Mouse (Mus musculus) forebrain, postnatal 0 days (tissue): ENCODE measurements around the gene Mdga1. TPM values are rescaled to one million over a fixed set of nuclear protein-coding genes. Genes with fewer than 3 reads are reported as not detected.

Source experiments
- ATAC-seq: fragments of 200-750 bp; cut with Nextera tagmentation; 2 replicates; pipeline ENCODE4 v1.8.0; 2017; ENCODE audit warnings: mild to moderate bottlenecking, moderate library complexity
- DNase-seq: peaks from one replicate; pipeline ENCODE4 v3.0.0-alpha.2; 2015
- H3K27ac ChIP-seq: fragments of 300-500 bp; sonication (generic); 2 replicates; pipeline ENCODE4 v1.5.1; 2014; ENCODE audit warnings: low read depth, mild to moderate bottlenecking, antibody characterized with exemption, low read length, moderate library complexity, mixed read lengths
- H3K27me3 ChIP-seq: fragments of 300-500 bp; sonication (generic); 2 replicates; pipeline ENCODE4 v1.6.1; 2014; ENCODE audit warnings: mild to moderate bottlenecking, low read length, mixed read lengths; ENCODE audit not compliant: insufficient read depth
- H3K36me3 ChIP-seq: fragments of 300-500 bp; sonication (generic); 2 replicates; pipeline ENCODE4 v1.6.1; 2014; ENCODE audit warnings: mild to moderate bottlenecking, moderate library complexity; ENCODE audit not compliant: insufficient read depth
- H3K4me1 ChIP-seq: fragments of 300-500 bp; sonication (generic); 2 replicates; pipeline ENCODE4 v1.6.1; 2014; ENCODE audit warnings: antibody characterized with exemption; ENCODE audit not compliant: insufficient read depth
- H3K4me2 ChIP-seq: fragments of 300-500 bp; sonication (generic); 2 replicates; pipeline ENCODE4 v1.6.1; 2014; ENCODE audit warnings: low read depth, mild to moderate bottlenecking, moderate library complexity
- H3K4me3 ChIP-seq: fragments of 300-500 bp; sonication (generic); 2 replicates; pipeline ENCODE4 v1.5.1; 2014; ENCODE audit warnings: low read depth, low read length, mixed read lengths
- H3K9ac ChIP-seq: fragments of 300-500 bp; sonication (generic); 2 replicates; pipeline ENCODE4 v1.6.1; 2014; ENCODE audit warnings: mild to moderate bottlenecking
- H3K9me3 ChIP-seq: fragments of 300-500 bp; sonication (generic); 2 replicates; pipeline ENCODE4 v1.6.1; 2016; ENCODE audit warnings: low read length
- CTCF ChIP-seq: sonication (generic); IDR thresholded peaks from 2 replicates; pipeline ENCODE4 v1.5.1; 2016; ENCODE audit warnings: antibody characterized with exemption, control low read depth, low read depth
- WGBS: fragments of 180-500 bp; shearing (Covaris S2); extraction: QIAGEN DNeasy Blood & Tissue Kit; methylation state at CpG from one replicate; pipeline ENCODE4 v1.1.7; 2014; 5-methylcytosine and 5-hydroxymethylcytosine counted together
- polyA plus RNA-seq: library from polyadenylated mRNA; unstranded; fragments of >200 nt; fragmentation: Nextera tagmentation; extraction: Ambion mirVana; gene quantifications from 2 replicates; pipeline ENCODE4 v1.2.1, GENCODE M21; 2015
- total RNA-seq: library from RNA; depleted of rRNA; stranded (reverse); fragments of >200 nt; gene quantifications from 2 replicates; pipeline ENCODE4 v1.2.3, GENCODE M21; 2014

Gene Mdga1
- total and polyA plus RNA-seq, 2 experiments from 2014 or later = 10.9 to 45.7 TPM

- Histone ChIP-seq H3K9me3 (no peaks in the 10 kb centered on the region), H3K27me3 (no peaks in the 10 kb centered on the region), H3K4me2 (no peak overlapping the region), H3K27ac (no peak overlapping the region), H3K9ac (no peak overlapping the region), H3K36me3 (no peaks in the 10 kb centered on the region), H3K4me1 (0 out of 2 replicates have a peak, but pooled peaks cover 3% of the 10 kb centered on the region), H3K4me3 (no peak overlapping the region)
- DNase-seq (no peak), ATAC-seq (no peak)
- WGBS = 39% methylated on average over 5 of the region's 5 CpGs
- no peak for TF ChIP-seq CTCF
These were observed 22.6 kb downstream of the Mdga1 start for GRCm38 (mm10) chr17:29947271-29947714.

GRCm38 (mm10) chr17:29944376-29944775, 25.5 kb downstream of the Mdga1 start:
- DNase-seq (no peak), ATAC-seq (no peak)
- Histone ChIP-seq H3K4me3 (no peak overlapping the region), H3K27ac (no peak overlapping the region), H3K9ac (no peak overlapping the region), H3K36me3 (no peaks in the 10 kb centered on the region), H3K4me2 (no peak overlapping the region), H3K27me3 (no peaks in the 10 kb centered on the region), H3K4me1 (0 out of 2 replicates have a peak, but pooled peaks cover 3% of the 10 kb centered on the region), H3K9me3 (no peaks in the 10 kb centered on the region)
- no peak for TF ChIP-seq CTCF
- 72% methylated on average over 11 of the region's 11 CpGs for WGBS

GRCm38 (mm10) chr17:29939011-29939410, 30.9 kb downstream of the Mdga1 start:
- Histone ChIP-seq H3K9ac (no peak overlapping the region), H3K4me1 (no peaks in the 10 kb centered on the region), H3K4me3 (no peak overlapping the region), H3K9me3 (no peaks in the 10 kb centered on the region), H3K27me3 (no peaks in the 10 kb centered on the region), H3K4me2 (no peak overlapping the region), H3K36me3 (no peaks in the 10 kb centered on the region), H3K27ac (no peak overlapping the region)
- ATAC-seq (no peak), DNase-seq (no peak)
- no peak for TF ChIP-seq CTCF
- WGBS = 85% methylated on average over 5 of the region's 5 CpGs

GRCm38 (mm10) chr17:29937350-29937781, 32.5 kb downstream of the Mdga1 start:
- no peak for TF ChIP-seq CTCF
- WGBS = 31% methylated on average over 9 of the region's 9 CpGs
- DNase-seq (no peak), ATAC-seq (no peak)
- no peaks in the 10 kb centered on the region for H3K27me3 ChIP-seq
- no peak overlapping the region for H3K4me3 ChIP-seq
- H3K4me2 ChIP-seq = no peak overlapping the region
- no peaks in the 10 kb centered on the region for H3K4me1 ChIP-seq
- no peaks in the 10 kb centered on the region for H3K9me3 ChIP-seq
- H3K9ac ChIP-seq = no peak overlapping the region
- H3K27ac ChIP-seq = no peak overlapping the region
- H3K36me3 ChIP-seq = no peaks in the 10 kb centered on the region

DNA sequence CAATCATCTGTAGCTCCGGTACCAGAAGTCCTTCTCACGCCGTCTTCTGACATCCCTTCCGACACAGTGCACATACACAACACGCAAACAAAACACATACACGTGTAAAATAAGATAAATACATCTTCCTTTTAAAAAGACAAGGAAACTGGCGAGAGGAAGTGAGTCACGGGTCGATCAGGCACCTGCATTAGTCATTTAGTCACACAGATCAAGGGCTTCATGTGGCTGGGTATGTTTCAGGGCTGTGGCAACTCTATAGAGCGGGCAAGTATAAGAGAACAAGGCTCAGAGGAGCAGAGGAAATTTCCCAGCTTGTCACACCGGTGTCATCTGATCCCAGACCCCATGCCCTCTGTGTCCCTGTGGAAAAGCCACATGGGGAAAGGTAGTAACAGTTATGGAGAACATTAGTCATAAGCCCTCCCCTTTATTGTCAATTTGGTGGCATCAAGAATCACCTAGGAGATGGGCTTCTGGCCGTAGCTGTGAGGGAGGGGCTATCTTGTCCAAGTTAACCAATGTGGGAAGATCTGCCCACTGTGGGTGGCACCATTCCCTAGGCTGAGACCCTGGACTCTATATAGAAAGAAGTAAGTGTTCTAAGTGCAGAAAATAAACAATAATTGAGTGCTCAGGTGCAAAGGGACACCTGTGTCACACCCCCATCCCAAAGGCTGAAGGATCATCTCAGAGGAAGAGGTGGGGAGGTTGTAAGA, 35.6 kb downstream of the Mdga1 start:
- TF ChIP-seq CTCF = no peak
- no peaks in the 10 kb centered on the region for H3K9me3 ChIP-seq
- ATAC-seq (no peak), DNase-seq (no peak)
- H3K4me2 ChIP-seq = no peak overlapping the region
- H3K9ac ChIP-seq = no peak overlapping the region
- no peaks in the 10 kb centered on the region for H3K27me3 ChIP-seq
- H3K4me3 ChIP-seq = no peak overlapping the region
- H3K4me1 ChIP-seq = no peaks in the 10 kb centered on the region
- 91% methylated on average over 12 of the region's 12 CpGs for WGBS
- no peaks in the 10 kb centered on the region for H3K36me3 ChIP-seq
- H3K27ac ChIP-seq = no peak overlapping the region

GRCm38 (mm10) chr17:29932753-29933152, 37.1 kb downstream of the Mdga1 start:
- Histone ChIP-seq H3K9ac (no peak overlapping the region), H3K4me2 (no peak overlapping the region), H3K9me3 (no peaks in the 10 kb centered on the region), H3K4me1 (no peaks in the 10 kb centered on the region), H3K4me3 (no peak overlapping the region), H3K36me3 (no peaks in the 10 kb centered on the region), H3K27ac (no peak overlapping the region), H3K27me3 (no peaks in the 10 kb centered on the region)
- no peak for DNase-seq
- no peak for ATAC-seq
- no peak for TF ChIP-seq CTCF
- WGBS = 89% methylated on average over 6 of the region's 6 CpGs

GRCm38 (mm10) chr17:29931224-29931945, 38.5 kb downstream of the Mdga1 start:
- Histone ChIP-seq H3K4me1 (no peaks in the 10 kb centered on the region), H3K4me3 (no peak overlapping the region), H3K36me3 (no peaks in the 10 kb centered on the region), H3K9me3 (no peaks in the 10 kb centered on the region), H3K9ac (no peak overlapping the region), H3K27me3 (no peaks in the 10 kb centered on the region), H3K27ac (no peak overlapping the region), H3K4me2 (no peak overlapping the region)
- DNase-seq = no peak
- 79% methylated on average over 31 of the region's 31 CpGs for WGBS
- no peak for TF ChIP-seq CTCF
- ATAC-seq = no peak
